18 mouse cellular contexts compared by ENCODE assay signal in genomic region chr4:54918276-54918675, GRCm38 (mm10). TPM values are rescaled to one million over a fixed set of nuclear protein-coding genes. Genes with fewer than 3 reads are reported as not detected.
DNase-seq lines count a peak whose midpoint lies in the region.
"Had no signal": no experiment of that assay in that cellular context is flagged by ENCODE, and none has a peak within 500 bp of the region (broad histone marks: within the 10 kb centered on the region; RNA-seq: fewer than 3 reads in every experiment).

No protein-coding gene starts in this region.

- DNase-seq in heart, adult 11 months: peak; percentile 56
- DNase-seq in heart, adult 9 months (ENCODE audit: low spot score in 2 of 2): no peak
- DNase-seq in 3134 (ENCODE audit: extremely low read depth, insufficient read length, low spot score) (peak; percentile 43), 3T3-L1 (ENCODE audit: low read depth, low spot score) (peak; percentile 40)
- DNase-seq in fibroblast of lung, adult 2 months (ENCODE audit: low read depth): peak; percentile 62
- DNase-seq in left cerebral cortex, postnatal 14 days (ENCODE audit: low spot score in 2 of 2): no peak
- no peak for DNase-seq in cerebellum, adult 9-10 months
- no peak for DNase-seq in ovary, postnatal 14 days (ENCODE audit: low spot score)
- DNase-seq: adrenal gland, adult 8-10 months; adrenal gland, postnatal 25 days; B cell, adult 2 months; cerebellum, adult 18-20 months; cerebellum, postnatal 10 days; cerebellum, postnatal 36 days; embryo, embryonic 11 days; kidney, adult 11 months; kidney, adult 8-10 months had no signal

- intact Hi-C loops in left cerebral cortex, postnatal 14 days (cut with DNase I): no loop called here

RNA-seq across cellular contexts. Expression of gene Zfp462, which starts 26.6 kb away (rescaled TPM):
- 10 to 100 TPM; 51.4 to 54.4 TPM for total RNA-seq in left cerebral cortex, postnatal 14 days (2021)
- total RNA-seq: CH12.LX had no signal

Comparison
In these comparisons a context has a peak if more than half of its experiments do, and no peak if none do; other contexts are left out.
1. DNase-seq: peak in heart, adult 11 months (single experiment), 3134 (single experiment), 3T3-L1 (single experiment) and fibroblast of lung, adult 2 months (single experiment); none in heart, adult 9 months (0 of 2), left cerebral cortex, postnatal 14 days (0 of 2), cerebellum, adult 9-10 months (single experiment) and ovary, postnatal 14 days (single experiment).